Mouse (Mus musculus): ENCODE measurements at regions not wholly inside any gene's neighbourhood (a gene's known extent, or its start where the extent isn't known, plus 50 kb on each side); places are given as distances from the start of the nearest gene placed in this dataset.

GRCm38 (mm10) chr6:81323690-81324089, 599.8 kb upstream of the Gcfc2 start:
- ATAC-seq (ENCODE audit: low TSS enrichment) = peak; percentile 78

- ATAC-seq (ENCODE audit: low TSS enrichment) = no peak
Observed at GRCm38 (mm10) chr6:81363969-81364529, 559.4 kb upstream of the Gcfc2 start.

GRCm38 (mm10) chr6:81388484-81388883, 535.0 kb upstream of the Gcfc2 start:
- peak; percentile 55; the same call in 1 of the 2 replicates for ATAC-seq (ENCODE audit: low TSS enrichment)

GRCm38 (mm10) chr6:81403122-81403521, 520.3 kb upstream of the Gcfc2 start:
- ATAC-seq (ENCODE audit: low TSS enrichment) = no peak

- ATAC-seq (ENCODE audit: low TSS enrichment) = peak; percentile 97
Observed at GRCm38 (mm10) chr6:81413611-81414010, 509.9 kb upstream of the Gcfc2 start.

GRCm38 (mm10) chr6:81434745-81435144, 488.7 kb upstream of the Gcfc2 start:
- ATAC-seq (ENCODE audit: low TSS enrichment) = no peak

GRCm38 (mm10) chr6:81438951-81439722, 484.3 kb upstream of the Gcfc2 start:
- ATAC-seq (ENCODE audit: low TSS enrichment) = no peak

- peak; percentile 82 for ATAC-seq (ENCODE audit: low TSS enrichment)
Observed at GRCm38 (mm10) chr6:81441396-81441795, 482.1 kb upstream of the Gcfc2 start.

GRCm38 (mm10) chr6:81446019-81446800, 477.3 kb upstream of the Gcfc2 start:
- ATAC-seq (ENCODE audit: low TSS enrichment) = no peak

GRCm38 (mm10) chr6:81447701-81448100, 475.8 kb upstream of the Gcfc2 start:
- no peak for ATAC-seq (ENCODE audit: low TSS enrichment)

GRCm38 (mm10) chr6:81448366-81448765, 475.1 kb upstream of the Gcfc2 start:
- no peak for ATAC-seq (ENCODE audit: low TSS enrichment)

GRCm38 (mm10) chr6:81461095-81461494, 462.4 kb upstream of the Gcfc2 start:
- ATAC-seq (ENCODE audit: low TSS enrichment) = no peak

GRCm38 (mm10) chr6:81464442-81464841, 459.0 kb upstream of the Gcfc2 start:
- ATAC-seq (ENCODE audit: low TSS enrichment) = no peak

GRCm38 (mm10) chr6:81466536-81466935, 456.9 kb upstream of the Gcfc2 start:
- ATAC-seq (ENCODE audit: low TSS enrichment) = no peak

- peak; percentile 87 for ATAC-seq (ENCODE audit: low TSS enrichment)
Observed at GRCm38 (mm10) chr6:81471340-81471955, 452.0 kb upstream of the Gcfc2 start.

- no peak for ATAC-seq (ENCODE audit: low TSS enrichment)
Observed at GRCm38 (mm10) chr6:81472506-81472905, 451.0 kb upstream of the Gcfc2 start.

- ATAC-seq (ENCODE audit: low TSS enrichment) = no peak
Observed at GRCm38 (mm10) chr6:81474786-81475185, 448.7 kb upstream of the Gcfc2 start.

- ATAC-seq (ENCODE audit: low TSS enrichment) = no peak
Observed at GRCm38 (mm10) chr6:81487006-81487405, 436.5 kb upstream of the Gcfc2 start.

GRCm38 (mm10) chr6:81496239-81496638, 427.2 kb upstream of the Gcfc2 start:
- no peak for ATAC-seq (ENCODE audit: low TSS enrichment)

GRCm38 (mm10) chr6:81517185-81517584, 406.3 kb upstream of the Gcfc2 start:
- ATAC-seq (ENCODE audit: low TSS enrichment) = peak; percentile 95

- peak; percentile 82 for ATAC-seq (ENCODE audit: low TSS enrichment)
Observed at GRCm38 (mm10) chr6:81562260-81562659, 361.2 kb upstream of the Gcfc2 start.

GRCm38 (mm10) chr6:81563192-81563591, 360.3 kb upstream of the Gcfc2 start:
- ATAC-seq (ENCODE audit: low TSS enrichment) = no peak
